Mouse (Mus musculus) CH12.LX (cell line): ENCODE measurements around the gene Nans. TPM values are rescaled to one million over a fixed set of nuclear protein-coding genes. Genes with fewer than 3 reads are reported as not detected.

Experiments
- DNase-seq: peaks from one replicate; pipeline ENCODE4 v3.0.0-alpha.2; 2013; ENCODE audit errors: extremely low read depth
- H3K27ac ChIP-seq: 2 replicates; pipeline ENCODE4 v1.5.1; 2012; ENCODE audit warnings: low read depth, mild to moderate bottlenecking, control low read depth, moderate library complexity; ENCODE audit not compliant: insufficient read depth
- H3K27me3 ChIP-seq: replicated peaks from 2 replicates; pipeline ENCODE3; 2012; ENCODE audit warnings: inconsistent platforms
- H3K36me3 ChIP-seq, 2 experiments: replicated peaks in 1 of 2; 2 replicates each; pipeline versions ENCODE3 to v1.6.1; 2012; ENCODE audit warnings: inconsistent platforms in 1 of 2, low read length in 1 of 2, mild to moderate bottlenecking in 1 of 2, mixed read lengths in 1 of 2, moderate library complexity in 1 of 2; ENCODE audit not compliant: control insufficient read depth in 1 of 2, insufficient read depth in 1 of 2
- H3K4me1 ChIP-seq, 2 experiments: 2 replicates each; pipeline ENCODE4 v1.6.1; 2012; ENCODE audit warnings: inconsistent platforms in 1 of 2, moderate library complexity in 1 of 2; ENCODE audit not compliant: insufficient read depth in 2 of 2, control insufficient read depth in 1 of 2
- H3K4me2 ChIP-seq: 2 replicates; pipeline ENCODE4 v1.6.1; 2012; ENCODE audit warnings: low read depth, mild to moderate bottlenecking, control low read depth; ENCODE audit not compliant: poor library complexity, insufficient read depth, severe bottlenecking
- H3K4me3 ChIP-seq, 3 experiments: fragments of 150-350 bp in 1 of 3; sonication (generic) in 1 of 3; replicated peaks in 1 of 3; 2 replicates each; pipeline versions ENCODE3 to v1.5.1; 2011 to 2012; ENCODE audit warnings: low read depth in 2 of 3, low read length in 2 of 3, mild to moderate bottlenecking in 2 of 3, moderate library complexity in 2 of 3, control low read depth in 1 of 3, improper control_type of control experiment in 1 of 3, inconsistent platforms in 1 of 3, mixed read lengths in 1 of 3; ENCODE audit not compliant: poor library complexity in 1 of 3
- H3K79me2 ChIP-seq: replicated peaks from 2 replicates; pipeline ENCODE4 v1.6.1; 2012; ENCODE audit warnings: mild to moderate bottlenecking, moderate library complexity; ENCODE audit not compliant: control insufficient read depth, poor library complexity, insufficient read depth, severe bottlenecking; ENCODE audit errors: extremely low read depth
- H3K9ac ChIP-seq: 2 replicates; pipeline ENCODE4 v1.6.1; 2012; ENCODE audit warnings: low read depth, mild to moderate bottlenecking, control low read depth, moderate library complexity; ENCODE audit not compliant: insufficient read depth
- H3K9me3 ChIP-seq: replicated peaks from 2 replicates; pipeline ENCODE3; 2012; ENCODE audit warnings: low read length, inconsistent platforms, mixed read lengths
- BHLHE40 ChIP-seq: IDR thresholded peaks from 2 replicates; pipeline ENCODE4 v1.6.1; 2011; ENCODE audit warnings: mild to moderate bottlenecking, low read depth, low read length, improper control_type of control experiment
- CHD2 ChIP-seq: IDR thresholded peaks from 2 replicates; pipeline ENCODE4 v1.6.1; 2011; ENCODE audit warnings: low read length, improper control_type of control experiment
- CTCF ChIP-seq, 2 experiments: IDR thresholded peaks in 1 of 2; conservative IDR thresholded peaks in 1 of 2; 2 replicates each; pipeline ENCODE4 v1.5.1; 2011 to 2012; ENCODE audit warnings: low read depth in 2 of 2, low read length in 2 of 2, improper control_type of control experiment in 1 of 2, inconsistent platforms in 1 of 2, mild to moderate bottlenecking in 1 of 2, moderate library complexity in 1 of 2
- E2F4 ChIP-seq: IDR thresholded peaks from 2 replicates; pipeline ENCODE4 v1.6.1; 2011; ENCODE audit warnings: low read depth, low read length, improper control_type of control experiment; ENCODE audit not compliant: insufficient replicate concordance
- EP300 ChIP-seq: IDR thresholded peaks from 2 replicates; pipeline ENCODE4 v1.6.1; 2011; ENCODE audit warnings: low read length, improper control_type of control experiment
- JUN ChIP-seq: IDR thresholded peaks from 2 replicates; pipeline ENCODE4 v1.6.1; 2011; ENCODE audit warnings: low read depth, mild to moderate bottlenecking, low read length, improper control_type of control experiment, moderate library complexity; ENCODE audit not compliant: insufficient read depth
- MAX ChIP-seq: IDR thresholded peaks from 2 replicates; pipeline ENCODE4 v1.6.1; 2011; ENCODE audit warnings: low read length, improper control_type of control experiment
- MAZ ChIP-seq: IDR thresholded peaks from 2 replicates; pipeline ENCODE4 v1.6.1; 2012; ENCODE audit warnings: low read depth, mild to moderate bottlenecking, inconsistent platforms, low read length, improper control_type of control experiment, moderate library complexity
- MEF2A ChIP-seq: IDR thresholded peaks from 2 replicates; pipeline ENCODE4 v1.6.1; 2014; ENCODE audit warnings: low read depth, mild to moderate bottlenecking, inconsistent platforms, low read length, improper control_type of control experiment, borderline replicate concordance
- MYC ChIP-seq: IDR thresholded peaks from 2 replicates; pipeline ENCODE4 v1.6.1; 2011; ENCODE audit warnings: low read depth, mild to moderate bottlenecking, improper control_type of control experiment, low read length
- NELFE ChIP-seq: IDR thresholded peaks from 2 replicates; pipeline ENCODE4 v1.6.1; 2011; ENCODE audit warnings: low read depth, low read length, improper control_type of control experiment
- PAX5 ChIP-seq: IDR thresholded peaks from 2 replicates; pipeline ENCODE4 v1.6.1; 2012; ENCODE audit warnings: low read length, inconsistent platforms, mixed read lengths
- POLR2AphosphoS2 ChIP-seq: IDR thresholded peaks from 2 replicates; pipeline ENCODE4 v1.6.1; 2011; ENCODE audit warnings: low read depth, low read length, improper control_type of control experiment
- RAD21 ChIP-seq: IDR thresholded peaks from 2 replicates; pipeline ENCODE4 v1.6.1; 2011; ENCODE audit warnings: low read depth, mild to moderate bottlenecking, low read length, improper control_type of control experiment, moderate library complexity
- RCOR1 ChIP-seq: conservative IDR thresholded peaks from 2 replicates; pipeline ENCODE4 v1.6.1; 2012; ENCODE audit warnings: low read depth, mild to moderate bottlenecking, inconsistent platforms, low read length, improper control_type of control experiment
- SIN3A ChIP-seq: IDR thresholded peaks from 2 replicates; pipeline ENCODE4 v1.6.1; 2012; ENCODE audit warnings: low read length, improper control_type of control experiment, inconsistent platforms
- SMC3 ChIP-seq: IDR thresholded peaks from 2 replicates; pipeline ENCODE4 v1.6.1; 2011; ENCODE audit warnings: low read depth, low read length, improper control_type of control experiment
- TBP ChIP-seq: conservative IDR thresholded peaks from 2 replicates; pipeline ENCODE4 v1.6.1; 2011; ENCODE audit warnings: low read depth, low read length, improper control_type of control experiment
- TCF12 ChIP-seq: IDR thresholded peaks from 2 replicates; pipeline ENCODE4 v1.6.1; 2014; ENCODE audit warnings: low read depth, mild to moderate bottlenecking, inconsistent platforms, low read length, improper control_type of control experiment
- UBTF ChIP-seq: IDR thresholded peaks from 2 replicates; pipeline ENCODE4 v1.6.1; 2012; ENCODE audit warnings: low read depth, mild to moderate bottlenecking, inconsistent platforms, low read length, improper control_type of control experiment, moderate library complexity
- USF1 ChIP-seq: IDR thresholded peaks from 2 replicates; pipeline ENCODE4 v1.6.1; 2014; ENCODE audit warnings: low read depth, mild to moderate bottlenecking, inconsistent platforms, low read length, improper control_type of control experiment
- USF2 ChIP-seq: conservative IDR thresholded peaks from 2 replicates; pipeline ENCODE4 v1.6.1; 2011; ENCODE audit warnings: low read depth, low read length, improper control_type of control experiment
- ZKSCAN1 ChIP-seq: IDR thresholded peaks from 2 replicates; pipeline ENCODE4 v1.6.1; 2012; ENCODE audit warnings: low read depth, inconsistent platforms, low read length, improper control_type of control experiment, borderline replicate concordance
- ZNF384 ChIP-seq: IDR thresholded peaks from 2 replicates; pipeline ENCODE4 v1.6.1; 2012; ENCODE audit warnings: low read depth, low read length, improper control_type of control experiment, inconsistent platforms
- dilution Hi-C: fragments of 300-500 bp; cut with MboI; formaldehyde crosslinking; loops from 2 replicates; pipeline ENCODE4 v1.14.3; 2020; ENCODE audit warnings: low sequenced_read_pairs; ENCODE audit not compliant: extremely low pct_unique_long_range_greater_than_20kb, extremely low pct_ligation_motif_present
- in situ Hi-C: fragments of 300-500 bp; cut with MboI; formaldehyde crosslinking; loops from 3 replicates; pipeline ENCODE4 v1.14.3; 2019; ENCODE audit warnings: low sequenced_read_pairs, low pct_ligation_motif_present, low pct_unique_long_range_greater_than_20kb, mixed read lengths
- polyA plus RNA-seq: library from polyadenylated mRNA; unstranded; fragments of >175 nt; gene quantifications from 2 replicates; pipeline ENCODE4 v1.2.1, GENCODE M21; 2012; ENCODE audit warnings: low read depth; ENCODE audit not compliant: insufficient read length
- total RNA-seq, 2 experiments: library from RNA; depleted of rRNA; stranded (reverse); fragments of 300-350 nt in 1 of 2; fragments of >200 nt in 1 of 2; gene quantifications; 2 replicates each; pipeline ENCODE4 v1.2.3; 2012 to 2014

Nans gene
- total and polyA plus RNA-seq, 3 experiments = 103 to 150 (median 127) TPM

DNA sequence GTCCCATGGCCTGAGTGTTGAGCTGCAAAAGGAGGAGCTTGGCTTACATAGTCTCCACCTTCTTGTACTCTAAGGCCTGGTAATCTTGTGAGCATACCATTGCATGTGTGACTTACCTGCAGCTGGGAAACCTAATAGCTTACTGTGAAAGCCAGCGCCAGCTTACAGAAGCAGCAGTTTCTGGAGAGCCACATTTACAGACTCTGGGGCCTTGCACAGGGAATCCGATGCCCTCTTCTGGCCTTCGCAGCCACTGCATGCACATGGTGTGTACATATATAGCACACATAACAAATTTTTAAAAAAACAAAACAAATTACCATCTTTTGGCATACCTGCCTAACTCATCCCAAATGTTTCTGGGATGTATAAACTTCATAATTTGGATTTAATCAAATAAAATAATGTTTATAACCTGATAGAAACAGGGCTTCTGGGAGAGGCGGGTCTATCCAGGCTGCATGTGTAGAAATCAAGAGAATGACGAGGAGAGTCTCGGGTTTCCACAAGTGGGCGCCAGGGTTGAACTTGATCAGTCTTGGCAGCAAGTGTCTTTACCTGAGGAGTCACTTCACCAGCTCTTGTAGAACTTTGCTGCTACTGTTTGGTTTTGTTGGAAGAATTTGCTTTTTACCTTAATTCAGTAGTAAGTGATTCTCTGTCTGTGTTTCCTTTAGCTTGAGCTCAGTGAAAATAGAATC, 25.8 kb upstream of the Nans start:
- in situ Hi-C loops (no loop called here), dilution Hi-C loops (no loop called here)
- H3K79me2 ChIP-seq = peaks cover 94% of the 10 kb centered on the region
- no peaks in the 10 kb centered on the region for H3K27me3 ChIP-seq
- no peaks in the 10 kb centered on the region for H3K9me3 ChIP-seq
- H3K4me1 ChIP-seq = peaks cover 0 to 45% of the 10 kb centered on the region in 2 experiments; a peak in 2 of 4 replicates
- peaks cover 72 to 95% of the 10 kb centered on the region in 2 experiments for H3K36me3 ChIP-seq
- no peak overlapping the region for H3K4me3 ChIP-seq
- 0 out of 2 replicates have a peak, but pooled peaks have one; percentile 50 for TF ChIP-seq MYC
- TF ChIP-seq CTCF (conservative IDR thresholded peaks at IDR 0.05 in 1 of 2, IDR thresholded peaks at IDR 0.05 in 1 of 2; ENCODE audit: low read depth in 2 of 2, low read length in 2 of 2) = peak; percentile 8 to 56; a peak in 2 of 4 replicates
- TF ChIP-seq RAD21 = peak; percentile 41
- no peak for TF ChIP-seq E2F4
- peak; percentile 43 for TF ChIP-seq SMC3
- no peak for TF ChIP-seq TBP
- TF ChIP-seq EP300 = no peak
- peak; percentile 48 for DNase-seq
- no peak overlapping the region for H3K27ac ChIP-seq
- no peak overlapping the region for H3K9ac ChIP-seq
- H3K4me2 ChIP-seq = no peak overlapping the region

DNA sequence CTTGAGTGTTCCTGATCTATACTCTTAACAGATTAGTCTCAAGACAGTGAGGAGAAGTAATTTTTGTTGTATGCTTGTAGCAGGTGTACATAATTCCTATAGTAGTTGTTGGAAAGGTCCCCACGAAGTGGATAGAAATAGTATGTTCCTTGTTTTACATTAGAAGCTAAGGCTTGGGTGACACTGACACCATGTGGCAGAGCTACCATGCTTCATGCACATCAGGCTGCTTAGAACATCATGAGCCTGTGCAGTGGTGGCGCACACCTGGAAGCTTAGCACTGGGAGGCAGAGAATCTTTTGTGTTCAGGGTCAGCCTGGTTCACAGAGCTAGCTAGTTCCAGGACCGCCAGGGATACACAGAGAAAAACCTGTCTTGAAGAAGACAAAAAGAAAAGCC, 23.3 kb upstream of the Nans start:
- no peak overlapping the region for H3K4me2 ChIP-seq
- H3K4me3 ChIP-seq = no peak overlapping the region
- H3K27ac ChIP-seq = no peak overlapping the region
- in situ Hi-C loops = no loop called here
- TF ChIP-seq BHLHE40 (no peak), SIN3A (no peak), ZNF384 (no peak), CTCF (conservative IDR thresholded peaks at IDR 0.05 in 1 of 2, IDR thresholded peaks at IDR 0.05 in 1 of 2; ENCODE audit: low read depth in 2 of 2, low read length in 2 of 2) (peak in 1 of 2 experiments; percentile 31; a peak in 2 of 4 replicates), RAD21 (peak; percentile 8)
- TF ChIP-seq, all 38 proteins: peak for 2
- Histone ChIP-seq H3K4me1 (peaks cover 0 to 22% of the 10 kb centered on the region in 2 experiments; a peak in 1 of 4 replicates), H3K27me3 (no peaks in the 10 kb centered on the region), H3K79me2 (peaks cover 79% of the 10 kb centered on the region), H3K9ac (no peak overlapping the region), H3K9me3 (no peaks in the 10 kb centered on the region), H3K36me3 (peaks cover 85 to 100% of the 10 kb centered on the region in 2 experiments)
- dilution Hi-C loops = no loop called here
- no peak for DNase-seq

DNA sequence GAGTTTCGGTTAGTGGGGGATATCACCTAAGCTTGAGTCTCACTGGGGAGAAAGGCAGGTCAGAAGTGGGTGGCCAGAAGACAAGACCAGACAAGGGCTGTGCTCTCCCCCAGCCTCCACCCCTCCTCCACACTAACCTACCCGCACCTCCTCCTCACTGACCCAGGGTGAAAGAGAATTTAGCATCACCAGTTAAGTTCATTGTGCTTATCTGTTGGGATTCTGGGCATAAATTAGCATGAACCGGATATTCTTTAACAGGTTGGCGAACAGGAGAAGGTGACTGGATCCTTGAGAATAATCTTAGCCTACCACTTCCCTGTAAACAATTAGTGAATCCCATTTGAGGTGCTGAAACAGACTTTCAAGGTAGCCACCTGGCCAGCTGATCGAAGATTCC, 13.9 kb upstream of the Nans start:
- H3K4me3 ChIP-seq = no peak overlapping the region
- dilution Hi-C loops (no loop called here), in situ Hi-C loops (loop anchor here (25.0 kb wide), 1 partner anchor 263 kb away; no protein-coding TSS in a partner anchor)
- no peak overlapping the region for H3K9ac ChIP-seq
- no peaks in the 10 kb centered on the region for H3K4me1 ChIP-seq
- H3K36me3 ChIP-seq = peaks cover 65 to 76% of the 10 kb centered on the region in 2 experiments
- H3K79me2 ChIP-seq = no peaks in the 10 kb centered on the region
- no peaks in the 10 kb centered on the region for H3K27me3 ChIP-seq
- no peak overlapping the region for H3K4me2 ChIP-seq
- H3K9me3 ChIP-seq = no peaks in the 10 kb centered on the region
- DNase-seq = no peak
- no peak overlapping the region for H3K27ac ChIP-seq
- TF ChIP-seq RCOR1 (no peak), MEF2A (no peak), MAX (no peak), JUN (no peak), CHD2 (no peak), E2F4 (no peak), USF1 (no peak), MAZ (no peak), POLR2AphosphoS2 (no peak), SMC3 (no peak), PAX5 (no peak), USF2 (no peak), TCF12 (no peak), ZKSCAN1 (no peak), CTCF (conservative IDR thresholded peaks at IDR 0.05 in 1 of 2, IDR thresholded peaks at IDR 0.05 in 1 of 2; ENCODE audit: low read depth in 2 of 2, low read length in 2 of 2) (no peak), UBTF (no peak), ZNF384 (no peak), NELFE (no peak)
